Mouse (Mus musculus): ENCODE results near the gene Gm3106. TPM values are rescaled to one million over a fixed set of nuclear protein-coding genes. Genes with fewer than 3 reads are reported as not detected.
"Not testable (repeated sequence)": the region's sequence is repeated elsewhere in the genome, so short reads cannot be mapped to it uniquely, and the experiment has no call there.

Gm3106 gene
- not detected in 2 replicates for polyA plus RNA-seq (2012; rRNA removed)

DNA sequence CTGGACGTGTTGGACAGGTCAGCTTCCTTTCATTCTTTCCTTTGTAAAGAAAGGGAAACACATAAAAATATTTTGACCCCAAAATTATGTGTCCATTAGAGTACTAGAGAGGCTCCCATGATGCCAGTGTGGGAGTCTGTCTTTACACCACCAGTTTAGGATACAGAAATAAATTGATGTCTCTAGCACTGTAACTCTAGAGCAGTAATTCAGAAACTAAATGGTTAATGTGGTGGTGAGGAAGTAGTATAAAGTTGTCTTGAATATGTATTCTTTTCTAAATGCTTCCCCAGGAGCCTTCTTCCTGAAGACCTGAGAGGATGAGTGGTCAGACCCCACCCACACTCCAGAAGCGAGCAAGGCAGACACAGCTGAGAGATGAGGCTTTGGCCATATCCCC, at the start of gene Gm3106:
Gm3106 (plus strand) TSS at position 301 of the 400 bp plus-strand sequence.
- DNase-seq (ENCODE audit: low read depth): not testable (repeated sequence)

Other genes starting within 250 kb of the Gm3106 start
- gene BC061212, start 147.5 kb upstream of the Gm3106 start, polyA plus RNA-seq (2012; rRNA removed): not detected in 2 replicates
- gene Gm6351, start 141.6 kb upstream of the Gm3106 start, polyA plus RNA-seq (2012; rRNA removed): not detected in 2 replicates
- gene A430089I19Rik, start 88.8 kb downstream of the Gm3106 start, polyA plus RNA-seq (2012; rRNA removed): not detected in 2 replicates
- gene Gm6502, start 96.4 kb downstream of the Gm3106 start, polyA plus RNA-seq (2012; rRNA removed): not detected in 2 replicates
- gene AA792892, start 121.7 kb downstream of the Gm3106 start, polyA plus RNA-seq (2012; rRNA removed): not detected in 2 replicates
- gene Gm7682, start 227.8 kb downstream of the Gm3106 start, polyA plus RNA-seq (2012; rRNA removed): not detected in 2 replicates

Measured in gonadal fat pad, adult 2 months (tissue).